Mouse (Mus musculus): ENCODE data around the gene 2510039O18Rik.

DNA sequence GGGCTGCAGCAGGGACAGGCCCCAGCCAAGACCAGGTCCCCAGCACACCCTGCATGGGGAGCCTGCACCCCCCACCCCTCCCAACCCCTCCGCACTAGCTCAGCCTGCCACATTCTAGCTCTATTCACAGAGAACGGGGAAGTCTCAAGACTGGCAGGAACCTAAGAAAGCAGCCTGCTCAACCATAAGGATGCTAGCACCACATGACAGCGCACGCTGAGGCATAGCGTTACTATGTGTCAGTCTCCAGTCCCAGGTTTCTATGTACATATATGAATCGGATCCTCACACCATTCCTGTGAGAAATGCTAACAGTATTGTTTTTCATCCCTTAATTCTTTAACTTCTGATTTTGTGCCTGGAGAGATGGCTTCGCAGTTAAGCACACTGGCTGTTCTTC, 12.2 kb upstream of the 2510039O18Rik start:
- TF ChIP-seq CTCF (IDR thresholded peaks at IDR 0.05; ENCODE audit: extremely low read depth, insufficient read depth, low read length) (no peak), POLR2A (IDR thresholded peaks at IDR 0.05; ENCODE audit: extremely low read depth, insufficient read depth, low read length) (no peak)

Measured in cortical plate, adult 2 months (tissue).